Mouse (Mus musculus) lung, postnatal 25 days (tissue): Measurements from ENCODE around the gene Hfe.

Experiments used
- DNase-seq: peaks from one replicate; pipeline ENCODE4 v3.0.0; 2022; ENCODE audit warnings: low spot score

Hfe gene

GRCm38 (mm10) chr13:23710374-23711089, at the start of gene Hfe:
Hfe (minus strand) TSS chr13:23710854.
- DNase-seq: peak; percentile 63

GRCm38 (mm10) chr13:23759916-23760239, 49.2 kb upstream of the Hfe start:
- DNase-seq: no peak

GRCm38 (mm10) chr13:23759251-23759771, 48.7 kb upstream of the Hfe start:
- DNase-seq: no peak

GRCm38 (mm10) chr13:23757921-23758320, 47.3 kb upstream of the Hfe start:
- no peak for DNase-seq

GRCm38 (mm10) chr13:23757211-23757773, 46.6 kb upstream of the Hfe start:
- no peak for DNase-seq

GRCm38 (mm10) chr13:23756790-23757189, 46.1 kb upstream of the Hfe start, which contains the start of gene Hist1h4b:
Hist1h4b (plus strand) TSS chr13:23757013.
- DNase-seq: peak; percentile 94

- DNase-seq: no peak
Observed at GRCm38 (mm10) chr13:23755000-23755399, 44.3 kb upstream of the Hfe start.

GRCm38 (mm10) chr13:23753314-23754078, 42.8 kb upstream of the Hfe start:
- no peak for DNase-seq

- no peak for DNase-seq
Observed at GRCm38 (mm10) chr13:23752742-23753172, 42.1 kb upstream of the Hfe start.

- DNase-seq: peak; percentile 84
Observed at GRCm38 (mm10) chr13:23752067-23752741, 41.5 kb upstream of the Hfe start, which contains the start of gene Hist1h3b. Hist1h3b (plus strand) TSS chr13:23752267.

GRCm38 (mm10) chr13:23751478-23751956, 40.9 kb upstream of the Hfe start:
- DNase-seq: no peak

GRCm38 (mm10) chr13:23750839-23751477, 40.3 kb upstream of the Hfe start, which contains the start of gene Hist1h2ab:
Hist1h2ab (plus strand) TSS chr13:23751126.
- peak; percentile 65 for DNase-seq

GRCm38 (mm10) chr13:23749563-23750121, 39.0 kb upstream of the Hfe start:
- no peak for DNase-seq

GRCm38 (mm10) chr13:23747892-23748288, 37.2 kb upstream of the Hfe start:
- no peak for DNase-seq

- no peak for DNase-seq
Observed at GRCm38 (mm10) chr13:23747081-23747891, 36.6 kb upstream of the Hfe start.

GRCm38 (mm10) chr13:23746201-23747080, 35.8 kb upstream of the Hfe start, which contains the start of gene Hist1h2bb:
Hist1h2bb (plus strand) TSS chr13:23746734.
- peak; percentile 93 for DNase-seq

- DNase-seq: peak; percentile 86
Observed at GRCm38 (mm10) chr13:23745381-23746161, 34.9 kb upstream of the Hfe start, which contains the start of gene Hist1h3c. Hist1h3c (minus strand) TSS chr13:23745602.
